Mouse (Mus musculus) myocyte (in vitro differentiated cells): ENCODE measurements at regions not wholly inside any gene's neighbourhood (a gene's known extent, or its start where the extent isn't known, plus 50 kb on each side); places are given as distances from the start of the nearest gene placed in this dataset.

Experiments used
- H3K27me3 ChIP-seq: one replicate; pipeline ENCODE4 v1.6.1; 2011; ENCODE audit not compliant: control insufficient read depth, insufficient read depth, insufficient read length
- H3K36me3 ChIP-seq: one replicate; pipeline ENCODE4 v1.6.1; 2011; ENCODE audit not compliant: control insufficient read depth, insufficient read depth
- H3K4me2 ChIP-seq: one replicate; pipeline ENCODE4 v1.6.1; 2011; ENCODE audit warnings: low read depth, control low read depth
- H3K4me3 ChIP-seq: one replicate; pipeline ENCODE4 v1.5.1; 2011; ENCODE audit warnings: mild to moderate bottlenecking, control low read depth, moderate library complexity
- H3K79me2 ChIP-seq: one replicate; pipeline ENCODE4 v1.6.1; 2011; ENCODE audit not compliant: control insufficient read depth, insufficient read depth
- H3ac ChIP-seq: one replicate; pipeline ENCODE4 v1.6.1; 2011; ENCODE audit not compliant: control insufficient read depth, insufficient read length
- CEBPB ChIP-seq: IDR thresholded peaks from 2 replicates; pipeline ENCODE4 v1.6.1; 2011; ENCODE audit warnings: mild to moderate bottlenecking, moderate library complexity; ENCODE audit not compliant: poor library complexity, insufficient read depth, severe bottlenecking
- E2F4 ChIP-seq: IDR thresholded peaks from one replicate; pipeline ENCODE4 v1.6.1; 2011; ENCODE audit warnings: mild to moderate bottlenecking, control low read depth, moderate library complexity; ENCODE audit not compliant: insufficient read depth
- MAX ChIP-seq: IDR thresholded peaks from one replicate; pipeline ENCODE4 v1.6.1; 2011; ENCODE audit warnings: low read depth, mild to moderate bottlenecking, control low read depth
- MYOD1 ChIP-seq, 3 experiments: IDR thresholded peaks; one replicate each; pipeline ENCODE4 v1.6.1; 2011; ENCODE audit warnings: control low read depth in 2 of 3, low read depth in 2 of 3, mild to moderate bottlenecking in 2 of 3, moderate library complexity in 1 of 3; ENCODE audit not compliant: insufficient read length in 2 of 3, control insufficient read depth in 1 of 3
- MYOG ChIP-seq, 3 experiments: IDR thresholded peaks; one replicate each; pipeline ENCODE4 v1.6.1; 2011; ENCODE audit warnings: control low read depth in 2 of 3, low read depth in 2 of 3, mild to moderate bottlenecking in 2 of 3; ENCODE audit not compliant: insufficient read length in 2 of 3, control insufficient read depth in 1 of 3, insufficient read depth in 1 of 3
- POLR2A ChIP-seq: IDR thresholded peaks from one replicate; pipeline ENCODE4 v1.6.1; 2011; ENCODE audit warnings: low read depth, mild to moderate bottlenecking, control low read depth, moderate library complexity; ENCODE audit not compliant: insufficient read length
- POLR2AphosphoS2 ChIP-seq: IDR thresholded peaks from one replicate; pipeline ENCODE4 v1.6.1; 2011; ENCODE audit warnings: low read depth, control low read depth; ENCODE audit not compliant: insufficient read length
- REST ChIP-seq: IDR thresholded peaks from one replicate; pipeline ENCODE4 v1.6.1; 2011; ENCODE audit warnings: mild to moderate bottlenecking, control low read depth, moderate library complexity; ENCODE audit not compliant: insufficient read depth, insufficient read length
- SRF ChIP-seq: IDR thresholded peaks from one replicate; pipeline ENCODE4 v1.6.1; 2011; ENCODE audit warnings: low read depth; ENCODE audit not compliant: control insufficient read depth, insufficient read length
- TCF12 ChIP-seq: IDR thresholded peaks from one replicate; pipeline ENCODE4 v1.6.1; 2011; ENCODE audit warnings: mild to moderate bottlenecking, control low read depth; ENCODE audit not compliant: poor library complexity, insufficient read depth, severe bottlenecking
- TCF3 ChIP-seq: IDR thresholded peaks from one replicate; pipeline ENCODE4 v1.6.1; 2011; ENCODE audit warnings: low read depth, control low read depth; ENCODE audit not compliant: insufficient read length
- USF1 ChIP-seq: IDR thresholded peaks from one replicate; pipeline ENCODE4 v1.6.1; 2011; ENCODE audit warnings: low read depth, mild to moderate bottlenecking, control low read depth, moderate library complexity

DNA sequence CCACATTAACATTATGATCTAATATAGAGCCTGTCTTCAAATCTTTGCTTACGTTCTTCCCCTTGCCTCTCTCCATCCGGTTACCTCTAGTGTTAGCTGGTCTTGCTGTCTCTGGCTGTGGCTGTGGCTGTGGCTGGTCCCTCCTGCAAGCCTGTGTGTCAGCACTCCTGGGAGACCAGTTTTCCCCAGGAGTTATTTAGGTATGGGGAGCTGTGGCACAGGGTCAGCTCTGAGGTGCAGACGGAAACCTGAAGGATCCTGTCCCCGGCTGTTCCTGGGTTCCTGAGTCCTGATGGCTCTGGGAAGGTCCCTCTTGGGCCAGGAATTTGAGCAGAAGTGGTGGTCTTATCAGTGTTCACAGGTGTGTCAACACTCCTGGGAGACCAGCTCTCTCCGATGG, 234.7 kb upstream of the Arid2 start:
- H3K4me3 ChIP-seq: no peak overlapping the region
- H3K4me2 ChIP-seq: no peak overlapping the region
- no peaks in the 10 kb centered on the region for H3K79me2 ChIP-seq
- H3K36me3 ChIP-seq: no peaks in the 10 kb centered on the region
- H3ac ChIP-seq: no peak overlapping the region
- TF ChIP-seq MYOG (IDR thresholded peaks at IDR 0.05; ENCODE audit: control insufficient read depth in 1 of 3, insufficient read depth in 1 of 3, insufficient read length in 2 of 3, low read depth in 2 of 3): no peak
- TF ChIP-seq USF1: no peak
- no peak for TF ChIP-seq E2F4
- TF ChIP-seq REST: no peak
- TF ChIP-seq POLR2A: no peak
- TF ChIP-seq TCF3: no peak
- TF ChIP-seq CEBPB: no peak
- TF ChIP-seq MAX: no peak
- TF ChIP-seq POLR2AphosphoS2: no peak
- no peak for TF ChIP-seq MYOD1 (IDR thresholded peaks at IDR 0.05; ENCODE audit: control insufficient read depth in 1 of 3, insufficient read length in 2 of 3, low read depth in 2 of 3)
- no peaks in the 10 kb centered on the region for H3K27me3 ChIP-seq

DNA sequence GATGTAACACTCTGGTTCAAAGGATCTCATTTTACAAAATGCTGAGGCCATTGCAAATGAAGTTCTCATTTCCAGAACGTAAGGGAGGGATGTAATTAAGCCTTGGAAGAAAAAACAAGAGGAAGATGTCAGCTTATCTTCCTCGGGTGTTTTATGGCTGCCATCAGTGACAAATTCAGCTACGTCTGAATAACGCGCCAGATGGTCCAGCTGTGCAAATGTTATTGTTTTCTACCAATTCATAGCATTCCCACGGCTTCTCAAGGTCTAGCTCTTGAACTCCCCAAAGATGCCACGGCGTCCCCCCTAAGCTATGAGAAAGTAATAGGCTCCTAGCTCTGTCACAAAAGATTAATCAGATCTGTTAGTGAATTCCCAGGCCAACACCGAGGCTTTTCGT, 232.0 kb upstream of the Arid2 start:
- TF ChIP-seq MAX (no peak), E2F4 (no peak), SRF (no peak), POLR2AphosphoS2 (no peak), REST (no peak), CEBPB (no peak), USF1 (no peak), TCF12 (no peak)
- no peaks in the 10 kb centered on the region for H3K27me3 ChIP-seq
- H3ac ChIP-seq: no peak overlapping the region
- no peak overlapping the region for H3K4me3 ChIP-seq
- no peaks in the 10 kb centered on the region for H3K36me3 ChIP-seq
- H3K79me2 ChIP-seq: no peaks in the 10 kb centered on the region
- no peak overlapping the region for H3K4me2 ChIP-seq

GRCm38 (mm10) chr15:96055796-96056473, 231.4 kb upstream of the Arid2 start:
- Histone ChIP-seq H3K79me2 (no peaks in the 10 kb centered on the region), H3K36me3 (no peaks in the 10 kb centered on the region), H3K27me3 (no peaks in the 10 kb centered on the region), H3K4me2 (no peak overlapping the region), H3ac (no peak overlapping the region), H3K4me3 (no peak overlapping the region)
- TF ChIP-seq USF1 (no peak), TCF12 (no peak), POLR2A (no peak), CEBPB (no peak), TCF3 (no peak), MYOD1 (IDR thresholded peaks at IDR 0.05; ENCODE audit: control insufficient read depth in 1 of 3, insufficient read length in 2 of 3, low read depth in 2 of 3) (no peak), MAX (no peak), SRF (no peak), MYOG (IDR thresholded peaks at IDR 0.05; ENCODE audit: control insufficient read depth in 1 of 3, insufficient read depth in 1 of 3, insufficient read length in 2 of 3, low read depth in 2 of 3) (no peak), E2F4 (no peak), REST (no peak), POLR2AphosphoS2 (no peak)

- H3K36me3 ChIP-seq: no peaks in the 10 kb centered on the region
- no peak overlapping the region for H3K4me3 ChIP-seq
- H3ac ChIP-seq: no peak overlapping the region
- TF ChIP-seq MYOG (IDR thresholded peaks at IDR 0.05; ENCODE audit: control insufficient read depth in 1 of 3, insufficient read depth in 1 of 3, insufficient read length in 2 of 3, low read depth in 2 of 3) (peak in 2 of 3 experiments; percentile 16 to 89), REST (no peak), MAX (no peak), USF1 (peak; percentile 54), CEBPB (peak; percentile 25; the same call in 1 of the 2 replicates), TCF3 (no peak), E2F4 (no peak), SRF (no peak), POLR2A (no peak), MYOD1 (IDR thresholded peaks at IDR 0.05; ENCODE audit: control insufficient read depth in 1 of 3, insufficient read length in 2 of 3, low read depth in 2 of 3) (peak; percentile 78 to 93 (median 80)), POLR2AphosphoS2 (no peak), TCF12 (peak; percentile 17)
- no peaks in the 10 kb centered on the region for H3K27me3 ChIP-seq
- H3K4me2 ChIP-seq: peak overlapping the region; percentile 57
- no peaks in the 10 kb centered on the region for H3K79me2 ChIP-seq
Observed at GRCm38 (mm10) chr15:96059623-96060022, 227.7 kb upstream of the Arid2 start.
